Mouse (Mus musculus) spleen, adult 2 months (tissue): ENCODE data around the gene Efna4.

Source experiments
- CTCF ChIP-seq: fragments of 200-500 bp; IDR thresholded peaks from 2 replicates; pipeline ENCODE4 v1.5.1; 2011; ENCODE audit warnings: mild to moderate bottlenecking, inconsistent platforms; ENCODE audit not compliant: insufficient read depth, insufficient read length, insufficient replicate concordance; ENCODE audit errors: extremely low read depth
- POLR2A ChIP-seq: fragments of 200-500 bp; IDR thresholded peaks from 2 replicates; pipeline ENCODE4 v1.6.1; 2011; ENCODE audit warnings: low read depth, low read length, inconsistent platforms

DNA sequence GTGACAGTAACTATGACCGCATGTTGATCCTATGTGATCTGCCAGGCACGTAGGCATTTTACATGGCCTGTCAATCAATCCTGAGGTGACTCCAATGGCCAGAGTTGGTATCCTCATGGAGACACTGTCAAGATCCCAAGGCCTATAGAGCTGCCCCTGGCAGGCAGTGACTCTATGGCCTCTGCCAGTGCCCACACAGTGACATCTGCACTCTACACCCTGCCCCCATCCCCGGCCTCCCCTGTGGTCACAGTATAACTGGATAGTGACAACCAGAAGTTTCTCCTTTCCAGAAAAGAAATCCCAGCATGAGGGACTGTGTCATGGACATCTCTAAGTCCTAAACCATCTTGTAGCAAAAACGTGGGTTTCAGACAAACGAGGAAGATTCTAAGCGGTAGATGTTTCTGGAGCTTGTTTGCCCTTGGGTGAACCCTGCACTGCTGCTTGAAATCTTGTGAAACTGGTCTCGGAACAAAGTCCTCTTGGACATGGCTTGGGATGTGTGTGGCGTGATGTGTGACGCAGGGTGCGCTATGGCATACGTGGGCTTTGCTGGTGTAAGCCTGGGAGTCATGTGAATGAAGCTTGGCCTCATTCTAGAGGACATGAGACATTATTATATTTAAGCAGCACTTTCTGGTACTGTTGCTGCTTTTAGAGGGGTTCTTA lies 44.4 kb downstream of the Efna4 start:
- TF ChIP-seq CTCF: no peak
- no peak for TF ChIP-seq POLR2A
